Mouse (Mus musculus) embryo, embryonic 11 days (tissue): ENCODE measurements at regions not wholly inside any gene's neighbourhood (a gene's known extent, or its start where the extent isn't known, plus 50 kb on each side); places are given as distances from the start of the nearest gene placed in this dataset.

ENCODE experiments used
- DNase-seq: peaks from one replicate; pipeline ENCODE4 v3.0.0-alpha.2; 2015

DNA sequence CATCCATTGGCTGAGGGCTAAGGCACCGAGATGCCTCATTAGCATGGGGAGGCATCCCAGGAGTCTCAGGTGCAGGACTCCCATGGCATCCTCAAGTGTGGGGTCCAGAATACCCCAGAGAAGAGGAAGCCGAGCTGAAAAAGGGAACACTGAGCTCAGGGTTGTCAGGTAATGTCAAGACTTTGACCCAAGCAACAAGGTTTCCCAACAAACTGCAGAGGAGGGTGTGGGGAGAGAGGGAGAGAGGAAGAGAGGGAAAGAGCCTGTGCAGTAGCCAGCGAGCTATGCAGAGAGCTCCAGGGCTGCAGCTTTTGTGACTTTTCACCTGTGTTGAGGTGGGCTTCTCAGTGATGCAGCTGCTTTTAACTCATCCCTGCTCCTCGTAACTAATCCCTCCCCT lies 85.7 kb upstream of the Prok2 start:
- no peak for DNase-seq

DNA sequence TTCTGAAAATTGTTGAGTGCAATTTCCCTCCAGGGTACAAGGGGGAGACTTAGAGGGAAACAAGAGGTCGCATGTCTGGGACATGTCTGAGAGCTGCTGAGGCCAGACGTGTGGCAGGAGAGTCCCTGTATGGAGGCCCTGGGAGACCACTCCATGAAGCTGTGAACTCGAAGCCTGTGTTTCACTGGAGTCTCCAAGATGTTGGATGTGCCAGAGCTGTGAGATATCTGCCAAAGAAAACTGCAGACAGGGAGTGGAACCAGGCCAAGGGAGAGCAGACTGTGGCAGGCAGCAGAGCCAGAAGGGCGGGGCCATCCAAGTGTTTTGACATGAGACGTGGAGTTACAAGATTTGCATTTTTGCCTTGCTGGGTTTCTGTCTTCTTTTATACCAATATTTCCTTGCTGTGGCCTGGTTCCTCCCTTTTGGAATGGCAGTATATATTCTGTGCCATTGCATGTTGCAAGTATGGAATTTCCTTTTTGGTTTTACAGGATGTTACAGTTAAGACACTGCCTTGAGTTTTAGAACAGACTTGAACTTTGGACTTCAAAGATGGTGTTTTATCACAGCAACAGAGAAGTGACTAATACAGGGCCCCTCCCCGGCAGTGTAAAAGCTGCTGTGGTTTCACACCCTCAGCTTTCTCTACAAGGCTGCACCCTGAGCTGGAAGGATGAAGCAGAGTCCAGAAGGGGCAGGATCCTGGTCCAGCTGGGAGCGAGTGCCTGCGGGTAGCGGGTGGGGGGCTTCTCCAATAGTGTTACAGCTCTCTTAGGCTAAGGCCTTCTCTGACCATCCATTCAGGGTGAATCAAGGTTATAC lies 85.0 kb upstream of the Prok2 start:
- no peak for DNase-seq

DNA sequence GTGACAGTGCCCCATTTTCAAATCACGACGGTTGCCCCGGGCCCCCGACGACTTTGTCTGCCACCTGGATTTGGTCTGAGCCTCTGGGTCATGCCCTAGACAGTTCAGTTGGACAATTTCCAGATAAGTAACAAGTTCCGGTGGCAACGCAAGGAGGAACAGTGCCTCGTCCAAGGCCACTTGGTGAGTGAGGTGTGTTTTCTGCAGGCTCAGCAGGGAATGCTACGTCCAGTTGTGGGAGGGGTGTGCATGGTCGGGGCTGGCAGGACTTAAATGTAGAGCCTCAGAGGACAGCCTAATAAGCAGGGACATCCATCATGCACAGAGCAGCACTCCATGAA lies 78.7 kb upstream of the Prok2 start:
- DNase-seq: no peak

DNA sequence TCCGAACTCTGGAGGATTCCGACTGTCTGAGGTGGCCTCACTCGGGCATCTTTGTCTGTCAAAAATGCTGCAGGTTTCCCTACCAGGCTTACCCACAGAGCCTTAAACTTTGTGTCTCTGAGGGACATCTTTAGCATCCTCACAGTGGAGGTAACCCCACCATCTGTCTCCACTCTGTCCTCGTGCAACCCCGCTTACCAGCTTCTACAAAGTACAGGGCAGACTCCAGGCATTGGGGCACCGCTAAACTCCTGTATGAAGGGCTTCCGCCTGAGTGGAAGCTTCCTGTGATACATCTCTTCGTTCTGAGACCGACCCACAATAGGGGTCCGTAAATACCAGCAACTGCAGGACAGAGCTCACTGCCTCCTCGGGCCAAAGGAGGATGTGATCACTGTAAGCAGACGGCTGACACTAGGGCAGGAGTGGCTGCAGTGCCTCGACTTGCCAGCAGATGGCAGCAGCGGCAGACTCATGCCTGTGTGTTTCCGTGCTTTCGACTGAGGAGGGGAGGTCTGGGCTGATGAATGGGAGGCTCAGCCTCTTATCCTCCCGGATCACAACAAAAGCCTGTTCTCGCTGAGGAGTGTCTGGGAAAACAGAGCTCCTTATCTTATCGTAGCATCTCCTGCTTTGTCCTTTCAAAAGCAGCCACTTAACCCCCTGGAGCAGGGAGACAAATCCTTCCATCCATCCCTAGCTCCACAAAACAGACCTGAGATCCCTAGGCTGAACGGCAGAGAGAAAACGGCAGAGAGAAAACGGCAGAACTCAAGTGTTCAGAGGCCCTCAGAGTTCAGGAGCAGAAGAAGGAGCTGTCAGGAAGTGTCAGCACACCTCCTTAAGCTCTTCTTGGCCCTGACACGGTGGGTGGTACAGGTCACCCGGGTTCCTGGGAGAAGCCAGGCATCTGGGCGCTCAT lies 78.1 kb upstream of the Prok2 start:
- peak; percentile 91 for DNase-seq

DNA sequence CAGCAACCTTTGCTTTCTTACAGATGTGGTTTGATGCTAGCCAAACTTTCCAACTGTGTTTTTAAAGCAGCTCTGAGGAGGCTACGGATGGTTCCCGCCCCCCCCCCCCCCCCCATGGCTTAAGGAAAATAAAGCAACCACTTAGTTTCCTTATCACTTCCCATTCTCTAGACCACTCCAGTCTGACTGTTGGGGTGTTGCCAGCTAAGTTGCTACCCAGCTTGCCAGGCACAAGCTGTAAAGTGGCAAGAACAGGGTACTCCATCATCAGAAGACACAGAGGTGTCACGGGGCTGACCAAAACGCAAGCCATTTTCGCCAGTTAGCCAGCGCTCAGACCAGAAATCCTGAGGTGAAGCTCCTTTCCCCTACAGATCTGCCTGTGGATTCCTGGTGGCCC lies 74.7 kb upstream of the Prok2 start:
- no peak for DNase-seq

DNA sequence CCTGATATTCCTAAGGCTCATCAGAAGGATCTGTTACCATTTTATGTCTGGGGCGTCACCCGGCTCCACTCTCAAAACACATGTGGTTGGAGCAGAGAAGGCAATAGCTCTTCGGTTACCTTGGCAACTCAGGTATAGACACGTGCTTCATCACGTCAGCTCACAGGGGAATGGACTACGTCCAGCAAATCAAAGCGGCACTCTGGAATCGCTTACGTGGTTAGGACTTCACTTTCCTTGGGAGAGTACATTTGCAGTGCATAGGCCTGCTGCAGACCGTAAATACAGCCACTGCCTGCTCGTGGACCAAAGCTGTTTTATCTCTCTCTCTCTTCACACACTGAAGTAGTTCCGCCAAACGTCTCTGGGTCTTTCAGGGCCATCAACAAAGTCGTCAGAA lies 74.1 kb upstream of the Prok2 start:
- peak; percentile 54 for DNase-seq

DNA sequence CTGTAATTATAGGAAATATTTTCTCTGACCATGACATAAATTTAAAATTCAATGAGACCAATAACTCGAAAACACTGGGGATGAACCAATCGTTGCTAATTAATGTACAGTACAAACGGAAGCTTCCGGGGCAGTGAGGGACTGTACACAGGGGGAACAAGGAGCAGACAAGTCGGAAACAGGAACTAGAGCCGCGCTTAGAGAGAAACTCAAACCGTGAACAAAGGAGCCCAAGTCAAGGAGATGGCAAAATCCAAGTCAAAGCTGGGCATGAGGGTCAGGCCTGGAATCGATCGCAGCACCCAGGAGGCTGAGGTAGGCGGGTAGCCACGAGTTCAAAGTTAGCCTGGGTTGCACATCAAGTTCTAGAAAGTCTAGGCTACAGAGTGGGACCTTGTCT lies 70.2 kb upstream of the Prok2 start:
- no peak for DNase-seq

DNA sequence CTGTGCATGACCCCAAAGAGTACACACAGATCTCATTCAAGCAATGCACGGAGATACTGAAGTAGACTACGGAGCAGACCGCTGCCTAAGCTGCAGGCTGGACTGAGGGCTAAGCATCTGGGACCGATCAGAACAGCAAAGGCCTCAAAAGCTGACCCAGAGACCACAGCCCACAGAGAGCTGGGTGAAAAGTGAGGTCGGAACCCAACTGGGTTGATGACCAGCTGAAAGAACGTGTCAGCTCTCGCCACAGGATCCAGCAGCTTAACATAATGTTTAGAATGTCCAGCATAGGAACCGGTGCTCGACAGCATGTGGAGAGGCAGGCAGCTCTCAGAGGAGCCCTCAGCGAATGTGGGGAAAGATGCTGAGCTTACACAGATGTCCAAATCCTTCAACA lies 67.4 kb upstream of the Prok2 start:
- DNase-seq: peak; percentile 45

DNA sequence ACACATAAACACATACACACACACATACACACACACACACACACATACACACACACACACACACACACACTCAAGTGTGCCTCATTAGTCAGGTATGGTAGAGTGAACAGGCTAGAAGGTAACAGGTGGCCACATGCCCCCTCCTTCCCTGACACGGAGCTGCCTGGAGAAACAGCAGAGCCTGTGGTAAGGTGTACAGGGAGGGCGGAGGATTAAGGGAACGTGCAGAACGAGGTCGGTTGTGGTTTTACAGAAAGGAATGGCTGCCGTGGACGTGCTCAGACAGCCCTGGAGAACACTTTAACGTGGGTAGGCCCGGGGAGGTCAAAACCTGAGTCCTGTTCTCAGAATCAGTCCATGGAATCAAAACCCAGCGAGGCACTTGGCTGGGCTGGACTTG lies 66.2 kb upstream of the Prok2 start:
- DNase-seq: no peak

DNA sequence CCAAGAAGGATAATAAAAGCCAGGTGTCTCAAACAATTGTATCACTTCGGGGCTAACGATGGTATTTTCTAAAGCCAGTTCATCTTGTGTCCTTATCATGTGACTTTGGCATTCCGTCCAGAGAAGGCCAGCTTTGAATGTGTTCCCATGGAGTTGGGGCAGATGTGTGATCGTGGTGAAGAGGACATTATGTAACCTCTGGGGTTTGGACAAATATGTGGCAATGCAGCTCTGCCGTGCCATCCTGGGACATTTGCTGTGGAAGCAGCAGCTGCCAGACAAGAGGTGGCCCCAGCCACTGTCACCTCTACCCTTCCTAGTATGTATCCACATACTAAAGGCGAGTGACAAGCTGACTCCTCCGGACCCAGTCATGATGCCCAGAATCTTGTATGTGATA lies 60.8 kb upstream of the Prok2 start:
- no peak for DNase-seq

DNA sequence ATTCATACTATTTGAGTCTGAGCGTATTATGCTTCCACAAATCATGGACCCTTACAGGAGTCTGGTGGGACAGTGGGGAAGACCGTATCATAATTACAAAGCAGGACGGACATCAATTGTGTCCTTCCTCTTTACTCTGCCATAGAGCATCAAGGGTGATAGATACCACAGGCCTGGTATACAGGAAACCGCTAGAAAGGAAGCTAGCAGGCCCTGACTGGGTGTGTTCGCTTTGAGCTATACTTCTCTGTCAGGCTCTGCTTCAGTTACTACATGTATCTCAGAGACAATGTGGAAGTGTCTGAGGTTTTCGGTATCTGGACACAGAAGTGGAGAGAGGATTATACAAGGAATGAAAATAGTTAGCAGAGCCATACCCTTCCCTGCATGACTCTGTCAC lies 59.0 kb upstream of the Prok2 start:
- no peak for DNase-seq

DNA sequence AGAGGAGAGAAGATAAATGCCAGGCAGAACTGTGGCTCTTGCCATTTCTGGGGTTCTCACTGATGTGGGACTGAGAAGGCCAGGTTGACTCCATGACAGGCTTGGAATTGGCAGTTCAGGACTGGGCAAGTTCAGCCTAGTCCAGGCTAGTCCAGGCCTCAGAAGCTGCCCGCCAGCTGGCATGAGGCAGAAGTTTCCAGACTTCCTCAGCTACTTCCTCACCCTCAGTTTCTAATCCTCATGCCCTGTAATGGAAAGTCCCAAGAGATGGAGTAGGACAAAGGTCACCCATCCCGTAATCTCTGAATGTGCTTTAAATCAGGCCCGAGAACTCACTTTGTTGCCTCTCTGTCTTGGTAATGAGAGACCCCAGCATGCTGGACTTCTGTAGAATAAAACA lies 58.6 kb upstream of the Prok2 start:
- DNase-seq: no peak

DNA sequence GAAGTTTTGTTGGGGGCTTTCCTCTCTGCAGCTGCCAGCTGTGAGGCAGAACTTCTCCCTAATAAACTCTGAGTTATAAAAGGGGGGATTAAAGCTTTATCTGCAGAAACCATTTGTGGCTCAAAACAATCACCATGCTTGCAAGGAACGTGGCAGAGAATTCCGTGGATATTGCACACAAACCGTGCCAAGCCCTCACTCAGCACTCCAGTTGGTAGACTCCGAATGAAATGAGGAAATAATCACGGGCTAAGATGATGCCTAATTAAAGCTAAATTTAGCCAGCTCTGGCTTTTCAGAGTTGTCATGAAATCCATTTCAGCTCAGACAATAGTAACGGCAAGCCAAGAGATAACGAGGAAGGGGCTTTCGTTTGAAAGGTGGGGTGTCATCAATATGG lies 58.1 kb upstream of the Prok2 start:
- no peak for DNase-seq

DNA sequence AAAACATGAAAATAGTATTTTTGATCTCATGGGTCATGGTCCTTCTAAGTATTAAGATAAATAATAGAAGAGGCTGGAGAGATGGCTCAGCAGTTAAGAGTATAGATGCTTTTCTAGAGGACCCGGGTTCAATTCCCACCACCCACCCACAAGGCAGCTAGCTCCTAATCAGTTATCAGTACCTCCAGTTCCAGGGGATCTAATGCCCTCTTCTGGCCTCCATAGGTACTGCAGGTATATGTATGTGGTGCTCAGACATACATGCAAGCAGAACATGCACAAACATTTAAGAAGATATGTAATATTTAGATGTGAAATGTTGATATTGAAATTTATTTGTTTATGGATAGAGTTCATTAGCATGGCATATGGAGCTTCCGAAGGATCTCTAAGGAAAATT lies 56.8 kb upstream of the Prok2 start:
- DNase-seq: no peak
